Mouse (Mus musculus): ENCODE data around the gene Magi2. TPM values are rescaled to one million over a fixed set of nuclear protein-coding genes. Genes with fewer than 3 reads are reported as not detected.

Gene Magi2
- polyA plus RNA-seq, 2 experiments, result 0.08 to 0.15 TPM

- Histone ChIP-seq H3K4me3 (ENCODE audit: insufficient read depth in 1 of 2, low read depth in 2 of 2, low read length in 2 of 2) (no peak overlapping the region), H3K27ac (no peak overlapping the region), H3K9me3 (ENCODE audit: control insufficient read depth, low read length) (no peaks in the 10 kb centered on the region), H3K4me2 (ENCODE audit: low read depth) (no peak overlapping the region), H3K27me3 (ENCODE audit: control insufficient read depth, insufficient read depth, low read length) (no peaks in the 10 kb centered on the region), H3K36me3 (replicated peaks; ENCODE audit: control insufficient read depth, insufficient read depth, low read depth) (no peaks in the 10 kb centered on the region), H3K9ac (replicated peaks) (no peak overlapping the region), H3K4me1 (replicated peaks; ENCODE audit: control insufficient read depth in 2 of 2, insufficient read depth in 2 of 2, low read length in 1 of 2) (no peaks in the 10 kb centered on the region)
- WGBS (ENCODE audit: insufficient replicate concordance), result 60% methylated on average over 3 of the region's 3 CpGs
- TF ChIP-seq EP300 (IDR thresholded peaks at IDR 0.05; ENCODE audit: low read depth), result no peak
- TF ChIP-seq CTCF (IDR thresholded peaks at IDR 0.05; ENCODE audit: low read depth), result no peak
- ATAC-seq (ENCODE audit: insufficient read depth), result no peak
- DNase-seq (ENCODE audit: low read depth in 3 of 3, low spot score in 3 of 3), result no peak
These were observed 1132.2 kb downstream of the Magi2 start for GRCm38 (mm10) chr5:20359021-20359420.

DNA sequence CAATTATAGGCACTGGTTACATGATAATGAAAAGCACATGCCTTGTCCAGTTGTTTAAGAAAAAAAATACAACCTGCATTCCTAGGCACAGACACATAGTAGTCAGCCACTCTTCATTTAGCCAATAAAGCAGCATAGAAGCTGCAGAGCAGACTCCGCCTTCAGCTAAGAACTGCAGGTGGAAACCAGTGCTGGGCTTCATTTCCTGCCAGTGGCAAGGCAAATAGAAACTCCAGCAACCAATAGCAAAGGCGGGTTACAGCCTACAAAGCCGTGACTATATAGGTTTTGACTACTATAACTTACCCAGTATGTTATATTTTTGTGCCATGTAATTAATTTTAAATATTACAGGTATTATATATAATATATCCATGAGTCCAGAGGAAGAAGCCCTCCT lies 1135.3 kb downstream of the Magi2 start:
- WGBS (ENCODE audit: insufficient replicate concordance), result 54% methylated on average over 3 of the region's 3 CpGs

GRCm38 (mm10) chr5:20363216-20363615 lies 1136.4 kb downstream of the Magi2 start:
- H3K4me3 ChIP-seq (ENCODE audit: insufficient read depth in 1 of 2, low read depth in 2 of 2, low read length in 2 of 2), result no peak overlapping the region
- no peaks in the 10 kb centered on the region for H3K36me3 ChIP-seq (replicated peaks; ENCODE audit: control insufficient read depth, insufficient read depth, low read depth)
- no peaks in the 10 kb centered on the region for H3K27me3 ChIP-seq (ENCODE audit: control insufficient read depth, insufficient read depth, low read length)
- no peaks in the 10 kb centered on the region for H3K9me3 ChIP-seq (ENCODE audit: control insufficient read depth, low read length)
- H3K27ac ChIP-seq, result no peak overlapping the region
- H3K4me1 ChIP-seq (replicated peaks; ENCODE audit: control insufficient read depth in 2 of 2, insufficient read depth in 2 of 2, low read length in 1 of 2), result no peaks in the 10 kb centered on the region
- TF ChIP-seq CTCF (IDR thresholded peaks at IDR 0.05; ENCODE audit: low read depth), result no peak
- TF ChIP-seq EP300 (IDR thresholded peaks at IDR 0.05; ENCODE audit: low read depth), result no peak
- H3K4me2 ChIP-seq (ENCODE audit: low read depth), result no peak overlapping the region
- 40% methylated on average over 5 of the region's 5 CpGs for WGBS (ENCODE audit: insufficient replicate concordance)
- no peak overlapping the region for H3K9ac ChIP-seq (replicated peaks)
- DNase-seq (ENCODE audit: low read depth in 3 of 3, low spot score in 3 of 3) (no peak), ATAC-seq (ENCODE audit: insufficient read depth) (no peak)

More for the DNA sequence above, 1135.3 kb downstream of the Magi2 start:
- Histone ChIP-seq H3K4me2 (ENCODE audit: low read depth) (no peak overlapping the region), H3K9ac (replicated peaks) (no peak overlapping the region), H3K36me3 (replicated peaks; ENCODE audit: control insufficient read depth, insufficient read depth, low read depth) (no peaks in the 10 kb centered on the region), H3K4me3 (ENCODE audit: insufficient read depth in 1 of 2, low read depth in 2 of 2, low read length in 2 of 2) (no peak overlapping the region), H3K27me3 (ENCODE audit: control insufficient read depth, insufficient read depth, low read length) (no peaks in the 10 kb centered on the region), H3K9me3 (ENCODE audit: control insufficient read depth, low read length) (no peaks in the 10 kb centered on the region), H3K27ac (no peak overlapping the region), H3K4me1 (replicated peaks; ENCODE audit: control insufficient read depth in 2 of 2, insufficient read depth in 2 of 2, low read length in 1 of 2) (no peaks in the 10 kb centered on the region)
- ATAC-seq (ENCODE audit: insufficient read depth) (no peak), DNase-seq (ENCODE audit: low read depth in 3 of 3, low spot score in 3 of 3) (no peak)
- TF ChIP-seq EP300 (IDR thresholded peaks at IDR 0.05; ENCODE audit: low read depth) (no peak), CTCF (IDR thresholded peaks at IDR 0.05; ENCODE audit: low read depth) (no peak)

- no peak overlapping the region for H3K27ac ChIP-seq
- H3K36me3 ChIP-seq (replicated peaks; ENCODE audit: control insufficient read depth, insufficient read depth, low read depth), result no peaks in the 10 kb centered on the region
- H3K4me2 ChIP-seq (ENCODE audit: low read depth), result no peak overlapping the region
- 53% methylated on average over 1 of the region's 1 CpGs for WGBS (ENCODE audit: insufficient replicate concordance)
- DNase-seq (ENCODE audit: low read depth in 3 of 3, low spot score in 3 of 3) (no peak), ATAC-seq (ENCODE audit: insufficient read depth) (no peak)
- no peak overlapping the region for H3K4me3 ChIP-seq (ENCODE audit: insufficient read depth in 1 of 2, low read depth in 2 of 2, low read length in 2 of 2)
- no peaks in the 10 kb centered on the region for H3K27me3 ChIP-seq (ENCODE audit: control insufficient read depth, insufficient read depth, low read length)
- H3K9ac ChIP-seq (replicated peaks), result no peak overlapping the region
- H3K4me1 ChIP-seq (replicated peaks; ENCODE audit: control insufficient read depth in 2 of 2, insufficient read depth in 2 of 2, low read length in 1 of 2), result no peaks in the 10 kb centered on the region
- H3K9me3 ChIP-seq (ENCODE audit: control insufficient read depth, low read length), result no peaks in the 10 kb centered on the region
- TF ChIP-seq EP300 (IDR thresholded peaks at IDR 0.05; ENCODE audit: low read depth) (no peak), CTCF (IDR thresholded peaks at IDR 0.05; ENCODE audit: low read depth) (no peak)
These were observed 1146.8 kb downstream of the Magi2 start for GRCm38 (mm10) chr5:20373586-20373985.

- H3K27me3 ChIP-seq (ENCODE audit: control insufficient read depth, insufficient read depth, low read length), result no peaks in the 10 kb centered on the region
- no peaks in the 10 kb centered on the region for H3K36me3 ChIP-seq (replicated peaks; ENCODE audit: control insufficient read depth, insufficient read depth, low read depth)
- WGBS (ENCODE audit: insufficient replicate concordance), result 62% methylated on average over 11 of the region's 11 CpGs
- no peak overlapping the region for H3K27ac ChIP-seq
- H3K4me3 ChIP-seq (ENCODE audit: insufficient read depth in 1 of 2, low read depth in 2 of 2, low read length in 2 of 2), result no peak overlapping the region
- TF ChIP-seq EP300 (IDR thresholded peaks at IDR 0.05; ENCODE audit: low read depth) (no peak), CTCF (IDR thresholded peaks at IDR 0.05; ENCODE audit: low read depth) (no peak)
- DNase-seq (ENCODE audit: low read depth in 3 of 3, low spot score in 3 of 3) (no peak), ATAC-seq (ENCODE audit: insufficient read depth) (no peak)
- H3K4me2 ChIP-seq (ENCODE audit: low read depth), result no peak overlapping the region
- H3K9me3 ChIP-seq (ENCODE audit: control insufficient read depth, low read length), result no peaks in the 10 kb centered on the region
- no peak overlapping the region for H3K9ac ChIP-seq (replicated peaks)
- no peaks in the 10 kb centered on the region for H3K4me1 ChIP-seq (replicated peaks; ENCODE audit: control insufficient read depth in 2 of 2, insufficient read depth in 2 of 2, low read length in 1 of 2)
These were observed 1151.4 kb downstream of the Magi2 start for GRCm38 (mm10) chr5:20378071-20378800.
